Mouse (Mus musculus): ENCODE results near the gene Unc45b.
"Not testable (repeated sequence)": the region's sequence is repeated elsewhere in the genome, so short reads cannot be mapped to it uniquely, and the experiment has no call there.

The Unc45b gene

DNA sequence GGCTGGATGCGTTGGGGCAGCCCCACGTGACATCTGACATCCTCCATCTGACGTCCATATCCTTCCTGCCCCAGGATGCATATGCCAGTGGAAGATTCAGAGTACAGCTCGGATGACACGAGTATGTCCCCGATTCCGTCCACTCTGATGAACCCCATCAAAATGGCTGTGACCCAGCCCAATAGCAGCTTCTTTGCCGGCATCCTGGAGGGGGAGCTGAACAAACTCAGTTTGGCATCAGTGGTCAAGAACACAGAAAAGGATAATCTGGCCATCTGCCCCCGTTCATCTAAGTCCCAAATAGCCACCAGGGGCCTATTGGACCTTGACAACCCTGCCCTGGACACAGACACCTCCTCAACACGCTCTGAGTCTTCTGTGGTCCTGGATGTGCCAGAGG is 12.9 kb upstream of the Unc45b start:
- DNase-seq (ENCODE audit: low spot score in 2 of 2): no peak

- no peak for DNase-seq (ENCODE audit: low spot score in 2 of 2)
Measured at GRCm38 (mm10) chr11:82899720-82900119, 10.6 kb upstream of the Unc45b start.

DNA sequence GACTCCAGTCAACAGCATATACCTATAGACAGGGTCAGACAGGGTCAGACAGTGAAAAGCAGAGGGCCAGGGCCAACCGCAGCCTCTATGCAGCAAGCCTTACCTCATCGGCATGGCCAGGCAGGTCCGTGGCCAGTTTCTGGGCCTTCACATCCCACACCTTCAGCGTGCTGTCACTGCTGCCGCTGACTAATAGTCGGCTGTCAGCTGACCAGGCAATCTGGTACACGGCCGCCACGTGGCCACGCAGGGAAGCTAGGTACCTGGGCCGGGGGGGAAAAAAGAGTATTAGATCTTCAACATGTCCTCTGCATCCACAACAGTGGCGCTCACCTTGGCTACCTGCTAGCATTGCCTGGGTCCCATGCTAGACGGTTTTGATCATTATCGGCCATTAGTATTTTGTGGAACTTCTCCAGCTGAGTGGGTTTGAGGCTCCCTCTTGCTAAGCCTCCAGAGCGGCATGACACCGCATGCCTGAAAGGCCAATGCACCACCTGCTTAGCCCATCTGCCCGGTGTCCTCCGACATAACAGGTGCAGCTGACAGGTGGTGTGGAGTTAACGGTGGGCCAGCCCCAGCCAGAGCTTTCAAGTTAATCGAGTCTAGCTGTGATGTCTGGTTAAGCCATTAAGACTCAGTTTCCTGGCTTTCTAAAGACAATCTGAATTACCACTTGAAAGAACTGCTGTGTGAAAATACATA is 8.6 kb upstream of the Unc45b start:
- DNase-seq (ENCODE audit: low spot score in 2 of 2): no peak

- no peak for DNase-seq (ENCODE audit: low spot score in 2 of 2)
Measured at GRCm38 (mm10) chr11:82904952-82905351, 5.4 kb upstream of the Unc45b start.

DNA sequence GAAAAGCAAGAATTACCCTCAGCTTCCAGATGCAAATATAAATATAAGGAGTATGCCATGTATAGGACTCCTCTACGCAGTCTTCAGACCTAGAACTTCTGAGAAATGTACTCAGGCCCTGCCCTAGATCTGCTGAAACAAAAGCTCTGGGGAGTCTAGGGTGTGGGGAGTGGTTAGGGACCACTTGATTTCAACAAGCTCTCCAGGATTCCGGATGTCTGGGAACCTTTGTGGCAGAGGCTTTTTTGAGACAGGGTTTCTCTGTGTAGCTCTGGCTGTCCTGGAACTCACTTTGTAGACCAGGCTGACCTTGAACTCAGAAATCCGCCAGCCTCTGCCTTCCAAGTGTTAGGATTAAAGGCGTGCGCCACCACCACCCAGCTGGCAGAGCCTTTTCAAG is 4.5 kb upstream of the Unc45b start:
- no peak for DNase-seq (ENCODE audit: low spot score in 2 of 2)

- DNase-seq (ENCODE audit: low spot score in 2 of 2): peak; percentile 94 to 96
Measured at GRCm38 (mm10) chr11:82907651-82908607, 2.4 kb upstream of the Unc45b start, which contains the start of gene Nle1. Nle1 (minus strand) TSS chr11:82908411.

DNA sequence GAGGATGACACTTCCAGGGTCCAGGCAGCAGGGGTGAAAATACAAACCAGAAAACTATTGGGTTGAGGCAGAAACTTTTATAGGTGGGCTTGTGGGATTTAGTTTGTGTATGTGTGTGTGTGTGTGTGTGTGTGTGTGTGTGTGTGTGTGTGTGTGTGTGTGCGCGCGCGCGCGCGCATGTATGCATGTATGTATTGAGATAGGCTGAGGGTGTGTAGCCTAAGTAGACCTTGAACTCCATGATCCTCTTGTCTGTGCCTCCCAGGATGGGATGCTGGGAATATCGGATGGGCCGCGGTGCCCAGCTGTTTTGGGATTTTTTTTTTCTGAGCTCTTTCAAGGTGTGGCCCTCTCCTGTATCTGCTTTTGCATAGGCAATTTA is 1.8 kb upstream of the Unc45b start:
- no peak for DNase-seq (ENCODE audit: low spot score in 2 of 2)

GRCm38 (mm10) chr11:82910679-82911389 is 484 bp downstream of the Unc45b start:
- no peak for DNase-seq (ENCODE audit: low spot score in 2 of 2)

- DNase-seq (ENCODE audit: low spot score in 2 of 2): peak; percentile 72 to 83
Measured at GRCm38 (mm10) chr11:82914711-82915352, 4.5 kb downstream of the Unc45b start.

GRCm38 (mm10) chr11:82920768-82921167 is 10.4 kb downstream of the Unc45b start:
- DNase-seq (ENCODE audit: low spot score in 2 of 2): no peak

DNA sequence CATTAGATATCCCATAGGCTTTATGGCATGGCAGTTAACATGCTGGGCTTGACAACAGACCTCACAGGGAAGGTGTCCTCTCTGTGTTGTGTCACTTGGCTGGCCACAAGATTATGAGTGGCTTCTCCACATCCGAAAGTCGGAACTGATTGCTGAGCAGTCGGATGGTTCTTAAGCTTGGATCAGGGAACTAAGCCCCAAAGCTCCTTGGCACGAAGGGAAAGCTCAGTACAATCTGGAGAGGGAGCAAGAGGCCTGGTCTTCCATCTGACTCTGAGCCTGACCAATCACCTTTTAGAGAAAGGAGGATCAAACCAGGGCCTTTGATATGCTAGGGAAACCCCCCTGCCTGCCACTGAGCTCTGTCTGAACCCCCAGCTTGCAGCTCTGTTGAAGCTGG is 11.3 kb downstream of the Unc45b start:
- no peak for DNase-seq (ENCODE audit: low spot score in 2 of 2)

DNA sequence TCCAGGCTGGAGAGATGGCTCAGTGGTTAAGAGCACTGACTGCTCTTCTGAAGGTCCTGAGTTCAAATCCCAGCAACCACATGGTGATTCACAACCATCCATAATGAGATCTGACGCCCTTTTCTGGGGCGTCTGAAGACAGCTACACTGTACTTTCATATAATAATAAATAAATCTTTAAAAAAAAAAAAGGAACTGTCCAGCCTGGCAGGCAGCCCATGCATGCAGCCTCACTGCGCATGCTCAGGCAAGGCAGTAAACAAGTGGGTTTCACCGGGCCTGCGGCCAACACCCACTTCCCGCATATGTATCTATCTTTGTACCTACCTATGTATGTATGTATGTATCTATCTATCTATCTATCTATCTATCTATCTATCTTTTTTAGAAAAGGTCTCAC is 13.6 kb downstream of the Unc45b start:
- not testable (repeated sequence) for DNase-seq (ENCODE audit: low spot score in 2 of 2)

DNA sequence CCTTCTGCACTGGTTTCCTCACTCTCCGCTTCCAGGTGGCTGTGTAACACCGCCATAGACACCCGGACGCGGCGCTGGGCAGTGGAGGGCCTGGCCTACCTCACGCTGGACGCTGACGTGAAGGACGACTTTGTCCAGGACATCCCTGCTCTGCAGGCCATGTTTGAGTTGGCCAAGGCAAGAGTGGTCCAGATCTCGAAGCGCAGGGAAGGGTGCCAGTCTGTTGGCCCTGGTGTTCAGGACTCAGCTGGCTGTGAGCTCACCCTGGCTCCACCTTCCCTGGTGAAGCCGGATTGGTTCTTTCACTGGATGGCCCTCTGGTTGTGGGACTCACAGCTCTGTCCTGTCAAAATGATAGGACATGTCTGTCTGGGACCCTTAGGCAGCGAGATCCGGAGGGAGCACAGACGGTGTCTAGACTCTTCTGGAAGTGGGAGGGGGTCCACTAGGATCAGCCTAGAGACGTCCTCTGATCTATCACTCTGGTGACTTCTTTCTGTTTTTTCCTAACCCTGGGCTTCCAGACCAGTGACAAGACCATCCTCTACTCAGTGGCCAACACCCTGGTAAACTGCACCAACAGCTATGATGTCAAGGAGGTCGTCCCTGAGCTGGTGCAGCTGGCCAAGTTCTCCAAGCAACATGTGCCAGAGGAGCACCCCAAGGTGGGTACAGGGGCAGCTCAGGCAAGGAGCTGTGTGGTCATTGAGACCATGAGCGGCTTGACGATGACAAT is 18.7 kb downstream of the Unc45b start:
- DNase-seq (ENCODE audit: low spot score in 2 of 2): no peak

GRCm38 (mm10) chr11:82929633-82929950 is 19.2 kb downstream of the Unc45b start:
- DNase-seq (ENCODE audit: low spot score in 2 of 2): no peak

- DNase-seq (ENCODE audit: low spot score in 2 of 2): not testable (repeated sequence)
Measured at GRCm38 (mm10) chr11:82930391-82930955, 20.1 kb downstream of the Unc45b start.

GRCm38 (mm10) chr11:82931161-82931560 is 20.8 kb downstream of the Unc45b start:
- not testable (repeated sequence) for DNase-seq (ENCODE audit: low spot score in 2 of 2)

GRCm38 (mm10) chr11:82931671-82932450 is 21.5 kb downstream of the Unc45b start:
- not testable (repeated sequence) for DNase-seq (ENCODE audit: low spot score in 2 of 2)

DNA sequence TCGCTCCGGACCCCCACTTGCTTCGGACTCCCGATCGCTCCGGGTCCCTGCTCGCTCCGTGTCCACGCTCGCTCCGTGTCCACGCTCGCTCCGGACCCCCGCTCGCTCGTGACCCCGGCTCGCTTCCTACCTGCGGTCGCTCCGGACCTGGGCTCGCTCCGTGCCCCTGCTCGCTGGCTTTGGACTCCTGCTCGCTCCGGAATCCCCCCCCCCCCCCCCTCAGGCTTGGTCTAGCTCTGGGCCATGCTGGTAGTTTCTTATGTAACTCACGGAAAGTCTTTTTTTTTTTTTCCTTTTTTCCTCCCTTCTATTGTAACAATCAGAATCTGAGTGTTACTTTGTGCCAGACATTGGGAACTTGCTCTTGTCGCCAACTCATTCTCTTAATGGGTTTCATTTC is 22.8 kb downstream of the Unc45b start:
- no peak for DNase-seq (ENCODE audit: low spot score in 2 of 2)

GRCm38 (mm10) chr11:82943336-82943735 is 33.0 kb downstream of the Unc45b start:
- DNase-seq (ENCODE audit: low spot score in 2 of 2): no peak

DNA sequence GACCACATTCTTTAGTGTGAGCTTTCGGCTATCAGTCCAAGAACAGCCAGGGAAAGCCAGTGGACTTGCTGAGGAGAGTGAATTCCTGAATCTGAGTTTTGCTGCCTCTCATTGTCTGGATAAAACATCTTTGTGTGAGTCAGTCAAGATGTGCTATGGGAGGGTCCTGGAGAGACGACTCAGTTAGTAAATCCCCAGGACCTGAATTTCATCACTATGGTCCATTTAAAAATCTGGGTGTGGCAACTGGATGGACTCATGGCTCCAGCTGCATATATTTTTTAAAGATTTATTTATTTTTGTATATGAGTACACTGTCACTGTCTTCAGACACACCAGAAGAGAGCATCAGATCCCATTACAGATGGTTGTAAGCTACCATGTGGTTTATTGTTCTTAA is 35.3 kb downstream of the Unc45b start:
- no peak for DNase-seq (ENCODE audit: low spot score in 2 of 2)

Measured in right cerebral cortex, postnatal 10 days (tissue).